Mouse (Mus musculus) spleen, adult 2 months (tissue): ENCODE data around the gene Zhx3. TPM values are rescaled to one million over a fixed set of nuclear protein-coding genes. Genes with fewer than 3 reads are reported as not detected.
A peak's percentile ranks its signal among the peaks of the same experiment; 100 is the strongest.

Experiments used
- DNase-seq, 2 experiments: peaks; one replicate each; pipeline versions ENCODE4 v3.0.0 to v3.0.0-alpha.2; 2012 to 2021; ENCODE audit warnings: low spot score in 2 of 2, low read depth in 1 of 2
- H3K27ac ChIP-seq: fragments of 200-500 bp; 2 replicates; pipeline ENCODE4 v1.5.1; 2012; ENCODE audit warnings: low read length, inconsistent platforms; ENCODE audit not compliant: insufficient read depth
- H3K27me3 ChIP-seq: fragments of 200-500 bp; 2 replicates; pipeline ENCODE4 v1.6.1; 2012; ENCODE audit warnings: mild to moderate bottlenecking, moderate library complexity, low read length, inconsistent platforms; ENCODE audit not compliant: control insufficient read depth, insufficient read depth
- H3K36me3 ChIP-seq: fragments of 200-500 bp; 2 replicates; pipeline ENCODE4 v1.6.1; 2012; ENCODE audit warnings: mild to moderate bottlenecking, low read length, inconsistent platforms; ENCODE audit not compliant: control insufficient read depth, insufficient read depth
- H3K4me1 ChIP-seq: fragments of 200-500 bp; 2 replicates; pipeline ENCODE4 v1.6.1; 2011; ENCODE audit warnings: inconsistent platforms; ENCODE audit not compliant: control insufficient read depth, insufficient read depth, insufficient read length
- H3K4me3 ChIP-seq: fragments of 200-500 bp; 2 replicates; pipeline ENCODE4 v1.5.1; 2011; ENCODE audit warnings: mild to moderate bottlenecking, inconsistent platforms; ENCODE audit not compliant: insufficient read depth, insufficient read length; ENCODE audit errors: extremely low read depth
- CTCF ChIP-seq: fragments of 200-500 bp; IDR thresholded peaks from 2 replicates; pipeline ENCODE4 v1.5.1; 2011; ENCODE audit warnings: mild to moderate bottlenecking, inconsistent platforms; ENCODE audit not compliant: insufficient read depth, insufficient read length, insufficient replicate concordance; ENCODE audit errors: extremely low read depth
- POLR2A ChIP-seq: fragments of 200-500 bp; IDR thresholded peaks from 2 replicates; pipeline ENCODE4 v1.6.1; 2011; ENCODE audit warnings: low read depth, low read length, inconsistent platforms
- whole genome bisulfite sequencing: fragments of 180-500 bp; shearing (Covaris S2); methylation state at CpG from one replicate; pipeline ENCODE4 v1.1.7; 2018; 5-methylcytosine and 5-hydroxymethylcytosine counted together
- polyA plus RNA-seq: library from polyadenylated mRNA; depleted of rRNA; stranded (reverse); fragments of >200 nt; gene quantifications from 2 replicates; pipeline ENCODE4 v1.2.3, GENCODE M21; 2012

Zhx3 gene
- polyA plus RNA-seq, 1 experiment, result 1.5 TPM

DNA sequence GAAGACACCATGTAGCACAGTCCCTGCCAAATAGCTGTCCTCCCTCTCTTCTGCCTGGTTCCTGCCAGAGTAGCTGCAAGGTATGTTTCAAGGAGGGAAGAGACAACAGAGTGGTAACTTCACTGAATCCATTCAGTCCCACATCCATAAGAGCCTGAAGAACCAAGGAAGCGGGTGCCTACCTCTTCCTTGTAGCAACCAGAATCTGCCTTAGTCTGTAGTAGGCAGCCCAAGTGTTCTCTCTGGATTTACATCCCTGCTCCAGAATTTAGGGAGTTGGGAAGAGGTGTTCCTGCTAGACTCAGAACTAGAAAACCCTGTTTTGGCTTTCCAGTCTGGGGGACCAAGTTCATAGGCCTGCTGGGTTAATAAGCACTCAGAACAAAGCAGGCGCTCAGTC is 105.6 kb downstream of the Zhx3 start:
- H3K36me3 ChIP-seq, result peaks cover under 1% of the 10 kb centered on the region; the same call in 1 of the 2 replicates
- TF ChIP-seq CTCF, result no peak
- TF ChIP-seq POLR2A, result no peak
- H3K4me1 ChIP-seq, result no peaks in the 10 kb centered on the region
- H3K27ac ChIP-seq, result no peak overlapping the region
- H3K4me3 ChIP-seq, result no peak overlapping the region
- 93% methylated on average over 2 of the region's 2 CpGs for WGBS
- H3K27me3 ChIP-seq, result no peaks in the 10 kb centered on the region
- DNase-seq, result no peak

DNA sequence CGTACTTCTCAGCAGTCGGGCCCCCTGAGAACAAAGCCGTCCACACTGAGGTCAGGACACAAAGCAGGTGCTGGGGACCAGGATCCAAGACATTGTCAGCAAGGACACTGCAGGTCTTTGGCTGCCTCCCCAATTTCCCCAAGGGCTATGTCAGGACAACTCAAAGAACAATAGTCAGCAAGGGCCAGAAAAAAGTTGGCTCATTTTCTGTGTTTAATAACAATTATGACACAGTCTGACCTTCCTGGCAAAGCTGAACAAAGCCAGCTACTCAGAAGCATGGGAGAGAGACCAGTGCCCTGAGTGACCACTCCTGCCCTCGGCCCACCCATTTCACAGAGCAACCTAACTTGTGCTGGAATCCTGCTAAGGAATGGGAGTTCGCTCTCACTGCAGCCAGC is 106.4 kb downstream of the Zhx3 start:
- 87% methylated on average over 5 of the region's 5 CpGs for WGBS
- no peak overlapping the region for H3K27ac ChIP-seq
- no peaks in the 10 kb centered on the region for H3K27me3 ChIP-seq
- no peak overlapping the region for H3K4me3 ChIP-seq
- no peak for DNase-seq
- TF ChIP-seq CTCF, result no peak
- TF ChIP-seq POLR2A, result no peak
- H3K4me1 ChIP-seq, result no peaks in the 10 kb centered on the region
- H3K36me3 ChIP-seq, result peaks cover 7% of the 10 kb centered on the region

DNA sequence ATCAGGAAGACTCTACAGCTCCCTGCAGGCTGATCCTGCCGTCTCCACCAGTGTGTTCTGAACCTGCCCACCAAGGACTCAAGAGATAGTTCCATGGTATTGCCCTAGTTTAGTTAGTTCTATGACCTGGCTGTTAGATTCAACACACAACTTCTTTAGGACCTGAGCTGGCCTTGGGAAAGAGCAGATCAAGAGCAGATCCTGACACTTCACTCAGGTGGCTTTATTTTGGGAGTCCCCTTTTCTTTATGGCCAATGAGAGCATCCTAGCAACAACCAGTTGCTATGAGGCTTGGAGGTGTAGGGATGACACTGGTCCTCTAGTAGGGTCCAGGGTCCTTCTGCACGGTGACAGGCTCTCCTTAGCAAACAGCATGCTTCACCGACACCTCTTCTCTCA is 107.7 kb downstream of the Zhx3 start:
- no peaks in the 10 kb centered on the region for H3K4me1 ChIP-seq
- no peak overlapping the region for H3K27ac ChIP-seq
- no peaks in the 10 kb centered on the region for H3K27me3 ChIP-seq
- TF ChIP-seq POLR2A (no peak), CTCF (no peak)
- DNase-seq, result no peak
- peaks cover 12% of the 10 kb centered on the region for H3K36me3 ChIP-seq
- 87% methylated on average over 3 of the region's 3 CpGs for WGBS
- H3K4me3 ChIP-seq, result no peak overlapping the region

DNA sequence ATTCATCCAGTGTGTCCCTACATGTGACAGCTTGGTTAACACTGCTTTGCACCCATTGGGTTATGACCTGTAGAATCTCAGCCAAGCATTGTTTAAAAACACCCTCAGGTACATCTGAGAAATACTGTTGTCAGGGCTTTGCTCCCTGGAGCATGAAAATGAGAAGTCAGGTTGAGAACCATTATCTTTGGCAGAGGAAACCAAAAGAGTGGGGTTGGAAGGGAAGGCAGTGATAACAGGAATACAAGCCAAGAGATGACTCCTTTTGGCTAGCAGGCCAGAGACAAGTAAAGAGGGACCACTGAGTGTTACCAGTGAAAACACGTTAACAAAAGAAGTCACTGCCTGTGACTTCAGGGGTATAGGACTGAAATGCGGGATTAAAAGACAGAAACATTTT is 108.4 kb downstream of the Zhx3 start:
- no peak overlapping the region for H3K4me3 ChIP-seq
- H3K36me3 ChIP-seq, result peaks cover 14% of the 10 kb centered on the region
- H3K4me1 ChIP-seq, result no peaks in the 10 kb centered on the region
- no peak for DNase-seq
- 86% methylated on average over 2 of the region's 2 CpGs for WGBS
- no peak overlapping the region for H3K27ac ChIP-seq
- TF ChIP-seq CTCF, result no peak
- no peak for TF ChIP-seq POLR2A
- H3K27me3 ChIP-seq, result no peaks in the 10 kb centered on the region

DNA sequence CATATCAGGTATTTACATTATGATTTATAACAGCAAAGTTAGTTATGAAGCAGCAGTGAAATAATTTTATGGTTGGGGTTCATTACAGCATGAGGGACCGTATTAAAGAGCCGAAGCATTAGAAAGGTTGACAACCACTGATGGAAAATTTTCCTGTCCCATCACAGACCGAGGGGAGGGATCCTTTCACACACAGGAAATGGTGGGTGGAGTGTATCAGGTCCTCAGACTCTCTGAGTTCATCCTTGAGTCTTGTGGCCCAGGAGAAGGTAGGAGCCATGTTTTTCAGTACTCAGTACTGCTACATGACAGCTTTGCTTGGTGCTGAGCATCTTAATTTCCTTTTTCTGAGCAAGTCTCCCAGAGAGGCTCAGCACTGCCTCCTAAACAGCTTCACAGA is 109.0 kb downstream of the Zhx3 start:
- H3K4me1 ChIP-seq, result no peaks in the 10 kb centered on the region
- H3K27ac ChIP-seq, result no peak overlapping the region
- H3K27me3 ChIP-seq, result no peaks in the 10 kb centered on the region
- H3K36me3 ChIP-seq, result peaks cover 15% of the 10 kb centered on the region
- WGBS, result 54% methylated on average over 3 of the region's 3 CpGs
- no peak overlapping the region for H3K4me3 ChIP-seq
- TF ChIP-seq POLR2A (no peak), CTCF (no peak)
- DNase-seq, result no peak

DNA sequence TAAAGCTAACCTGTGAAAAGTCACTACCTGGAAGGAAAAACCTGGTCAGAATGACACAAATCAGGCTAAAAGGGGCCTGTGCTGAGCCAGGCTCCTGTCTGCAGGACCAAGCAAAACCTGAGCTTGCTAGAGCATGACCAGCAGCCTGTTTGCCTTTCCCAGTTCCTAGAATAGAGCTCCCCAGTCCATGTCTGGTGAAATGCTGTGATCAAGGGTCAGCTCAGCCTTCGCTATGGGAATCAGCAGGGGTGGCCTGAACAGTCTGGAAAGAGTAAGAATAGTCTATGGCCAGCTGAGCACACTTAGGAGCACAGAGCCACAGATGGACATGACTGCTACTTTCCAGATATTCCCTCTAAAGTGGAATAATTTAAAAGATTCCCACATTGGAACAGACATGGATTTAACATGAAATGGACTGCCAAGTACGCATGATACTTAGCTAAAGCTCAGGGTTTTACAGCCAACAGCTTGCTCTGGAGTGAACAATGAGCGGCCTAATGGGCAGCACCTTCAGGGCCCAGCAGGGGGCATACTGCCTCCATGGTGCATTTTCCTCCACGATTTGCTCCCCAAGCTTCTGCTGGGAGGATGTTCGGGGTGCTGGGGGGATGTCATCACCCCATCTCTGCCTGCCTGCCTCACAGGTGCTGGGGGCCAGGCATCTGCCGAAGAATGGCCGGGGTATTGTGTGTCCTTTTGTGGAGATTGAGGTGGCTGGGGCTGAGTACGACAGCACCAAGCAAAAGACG is 112.2 kb downstream of the Zhx3 start:
- no peak overlapping the region for H3K27ac ChIP-seq
- H3K27me3 ChIP-seq, result no peaks in the 10 kb centered on the region
- TF ChIP-seq POLR2A (no peak), CTCF (peak; percentile 45; the same call in 1 of the 2 replicates)
- DNase-seq, result no peak
- WGBS, result 89% methylated on average over 9 of the region's 9 CpGs
- H3K36me3 ChIP-seq, result peaks cover 18% of the 10 kb centered on the region
- H3K4me1 ChIP-seq, result peaks cover 14% of the 10 kb centered on the region; the same call in 1 of the 2 replicates
- no peak overlapping the region for H3K4me3 ChIP-seq

DNA sequence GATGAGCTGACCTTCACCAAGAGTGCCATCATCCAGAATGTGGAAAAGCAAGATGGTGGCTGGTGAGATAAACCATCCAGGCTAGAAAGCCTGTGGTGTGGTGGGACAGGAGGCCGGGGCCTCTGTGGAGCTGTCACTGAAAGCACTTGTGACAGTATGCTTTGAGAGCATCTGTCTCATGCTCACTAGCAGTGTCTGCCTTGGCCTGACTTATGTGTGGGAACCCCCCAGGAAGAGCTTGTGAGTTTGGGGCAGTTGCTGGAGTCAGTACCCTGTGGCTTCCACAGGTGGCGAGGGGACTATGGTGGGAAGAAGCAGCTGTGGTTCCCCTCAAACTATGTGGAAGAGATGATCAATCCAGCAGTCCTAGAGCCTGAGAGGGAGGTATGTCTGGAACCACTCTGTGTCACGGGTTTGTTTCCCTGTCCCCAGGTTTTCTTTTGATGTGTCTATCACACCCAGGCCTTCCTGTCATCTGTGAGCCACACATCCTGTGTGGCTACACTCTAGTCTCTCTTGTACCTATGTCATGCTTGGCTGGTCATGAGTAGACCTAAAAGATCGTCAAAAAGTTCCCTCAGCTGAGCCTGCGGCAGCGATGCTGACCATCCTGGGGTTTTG is 116.1 kb downstream of the Zhx3 start:
- H3K4me1 ChIP-seq, result peaks cover 14% of the 10 kb centered on the region; the same call in 1 of the 2 replicates
- DNase-seq, result peak; percentile 22 to 56
- H3K4me3 ChIP-seq, result no peak overlapping the region
- 33% methylated on average over 6 of the region's 6 CpGs for WGBS
- H3K27ac ChIP-seq, result peak overlapping the region; percentile 59
- no peaks in the 10 kb centered on the region for H3K27me3 ChIP-seq
- H3K36me3 ChIP-seq, result peaks cover 29% of the 10 kb centered on the region
- no peak for TF ChIP-seq POLR2A
- no peak for TF ChIP-seq CTCF
